Mouse (Mus musculus) intestine, embryonic 14.5 days (tissue): Measurements from ENCODE around the gene Chn2. TPM values are rescaled to one million over a fixed set of nuclear protein-coding genes. Genes with fewer than 3 reads are reported as not detected.
A peak's percentile ranks its signal among the peaks of the same experiment; 100 is the strongest.

Source experiments
- ATAC-seq: fragments of 200-750 bp; cut with Nextera tagmentation; replicated peaks from 2 replicates; pipeline ENCODE4 v1.8.0; 2017; ENCODE audit warnings: low read depth, moderate number of reproducible peaks, moderate TSS enrichment, moderate library complexity; ENCODE audit not compliant: low FRiP score, low TSS enrichment
- DNase-seq: peaks from one replicate; pipeline ENCODE4 v3.0.0-alpha.2; 2018; ENCODE audit warnings: low spot score
- H3K27ac ChIP-seq: fragments of 300-500 bp; sonication (generic); 2 replicates; pipeline ENCODE4 v1.5.1; 2014; ENCODE audit warnings: low read depth, mild to moderate bottlenecking, control low read depth
- H3K27me3 ChIP-seq: fragments of 300-500 bp; sonication (generic); replicated peaks from 2 replicates; pipeline ENCODE4 v1.6.1; 2014; ENCODE audit warnings: low read length, control low read depth; ENCODE audit not compliant: control insufficient read depth, insufficient read depth
- H3K36me3 ChIP-seq: fragments of 300-500 bp; sonication (generic); 2 replicates; pipeline ENCODE4 v1.6.1; 2014; ENCODE audit warnings: low read length, control low read depth; ENCODE audit not compliant: control insufficient read depth, insufficient read depth
- H3K4me1 ChIP-seq: fragments of 300-500 bp; sonication (generic); replicated peaks from 2 replicates; pipeline ENCODE4 v1.6.1; 2014; ENCODE audit warnings: low read length, control low read depth, mixed read lengths; ENCODE audit not compliant: control insufficient read depth, insufficient read depth
- H3K4me2 ChIP-seq: fragments of 300-500 bp; sonication (generic); 2 replicates; pipeline ENCODE4 v1.6.1; 2014; ENCODE audit warnings: low read length
- H3K4me3 ChIP-seq: fragments of 300-500 bp; sonication (generic); 2 replicates; pipeline ENCODE4 v1.5.1; 2014; ENCODE audit warnings: low read depth, low read length, control low read depth, mixed read lengths
- H3K9ac ChIP-seq: fragments of 300-500 bp; sonication (generic); 2 replicates; pipeline ENCODE4 v1.6.1; 2014; ENCODE audit warnings: mild to moderate bottlenecking, low read length
- H3K9me3 ChIP-seq: fragments of 300-500 bp; sonication (generic); 2 replicates; pipeline ENCODE4 v1.6.1; 2016; ENCODE audit warnings: low read length, control low read depth; ENCODE audit not compliant: control insufficient read depth
- WGBS: fragments of 180-500 bp; shearing (Covaris S2); extraction: QIAGEN DNeasy Blood & Tissue Kit; methylation state at CpG from one replicate; pipeline ENCODE4 v1.1.7; 2014; 5-methylcytosine and 5-hydroxymethylcytosine counted together
- polyA plus RNA-seq: library from polyadenylated mRNA; unstranded; fragments of >200 nt; fragmentation: Nextera tagmentation; extraction: Ambion mirVana; gene quantifications from 2 replicates; pipeline ENCODE4 v1.2.1, GENCODE M21; 2014

Gene Chn2
- polyA plus RNA-seq, 1 experiment from 2014 or later, result 25.0 TPM

DNA sequence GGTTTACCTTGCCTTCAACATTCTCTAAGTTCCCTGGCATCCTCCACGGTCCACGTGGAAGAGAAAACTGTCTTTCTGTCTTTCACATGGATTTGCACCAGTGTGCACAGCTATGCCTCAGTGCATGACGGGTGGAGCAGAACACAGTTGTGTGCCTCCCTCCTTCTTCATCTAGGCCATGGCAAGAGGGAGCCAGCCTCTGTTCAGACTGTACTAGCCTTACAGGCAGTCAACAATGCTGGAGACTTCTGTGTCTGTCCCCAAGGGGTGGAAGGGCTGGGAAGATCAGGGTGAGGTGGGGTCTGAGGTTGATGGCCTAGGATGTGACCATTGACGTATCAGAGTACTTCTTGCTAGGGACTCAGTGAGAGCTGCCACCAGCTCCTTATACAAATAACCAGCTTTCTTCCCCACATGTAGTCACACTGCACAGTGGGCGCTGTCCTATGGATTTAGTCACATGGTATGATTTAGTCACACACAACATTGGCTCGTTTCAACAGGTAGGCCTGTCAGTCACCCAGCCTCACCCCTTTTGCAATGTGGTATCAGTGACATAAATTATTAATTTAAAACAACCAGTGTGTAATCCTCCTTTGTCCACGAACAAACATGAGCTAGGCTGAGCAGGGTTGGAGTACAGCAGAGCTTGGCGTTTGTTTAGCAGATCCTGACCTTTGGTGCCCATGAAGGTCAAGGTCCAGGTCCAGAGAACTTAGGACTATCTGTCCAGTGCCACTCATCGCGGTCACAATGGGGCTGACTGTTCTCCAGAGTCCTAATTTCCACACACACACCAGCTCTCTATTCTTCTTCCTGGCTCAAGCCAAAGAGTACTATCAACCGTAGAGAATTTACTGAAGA is 7.8 kb downstream of the Chn2 start:
- no peak overlapping the region for H3K4me3 ChIP-seq
- WGBS, result 75% methylated on average over 11 of the region's 11 CpGs
- H3K27ac ChIP-seq, result no peak overlapping the region

DNA sequence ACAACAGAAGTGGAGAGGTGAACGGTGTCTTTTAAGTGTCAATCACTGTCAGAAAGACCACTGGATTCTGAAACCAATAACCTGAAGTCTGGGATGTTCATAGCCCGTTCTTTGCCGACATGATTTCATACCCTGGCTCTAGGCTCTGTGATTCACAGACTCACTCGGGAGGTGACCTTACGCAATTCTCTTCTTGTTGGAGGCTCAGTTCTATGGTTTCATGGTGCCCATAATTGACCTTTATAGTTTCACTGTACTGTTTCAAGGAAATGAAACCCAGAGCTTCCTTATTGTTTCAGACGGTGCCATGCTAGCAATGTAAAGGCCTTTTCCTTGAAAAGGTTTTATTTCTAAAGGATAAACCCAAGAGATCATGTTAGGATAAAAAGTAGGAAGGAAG is 9.4 kb downstream of the Chn2 start:
- DNase-seq (no peak), ATAC-seq (no peak)
- Histone ChIP-seq H3K36me3 (no peaks in the 10 kb centered on the region), H3K4me2 (no peak overlapping the region), H3K27ac (no peak overlapping the region), H3K9ac (no peak overlapping the region), H3K27me3 (no peaks in the 10 kb centered on the region), H3K9me3 (no peaks in the 10 kb centered on the region), H3K4me3 (no peak overlapping the region), H3K4me1 (no peaks in the 10 kb centered on the region)
- 91% methylated on average over 6 of the region's 6 CpGs for WGBS

More for the DNA sequence above, 7.8 kb downstream of the Chn2 start:
- no peak overlapping the region for H3K4me2 ChIP-seq
- no peaks in the 10 kb centered on the region for H3K4me1 ChIP-seq
- no peaks in the 10 kb centered on the region for H3K36me3 ChIP-seq
- H3K27me3 ChIP-seq, result peaks cover 3% of the 10 kb centered on the region; the same call in 1 of the 2 replicates
- H3K9ac ChIP-seq, result no peak overlapping the region
- ATAC-seq, result 0 out of 2 replicates have a peak, but pooled peaks have one; percentile 32
- H3K9me3 ChIP-seq, result no peaks in the 10 kb centered on the region
- DNase-seq, result no peak

DNA sequence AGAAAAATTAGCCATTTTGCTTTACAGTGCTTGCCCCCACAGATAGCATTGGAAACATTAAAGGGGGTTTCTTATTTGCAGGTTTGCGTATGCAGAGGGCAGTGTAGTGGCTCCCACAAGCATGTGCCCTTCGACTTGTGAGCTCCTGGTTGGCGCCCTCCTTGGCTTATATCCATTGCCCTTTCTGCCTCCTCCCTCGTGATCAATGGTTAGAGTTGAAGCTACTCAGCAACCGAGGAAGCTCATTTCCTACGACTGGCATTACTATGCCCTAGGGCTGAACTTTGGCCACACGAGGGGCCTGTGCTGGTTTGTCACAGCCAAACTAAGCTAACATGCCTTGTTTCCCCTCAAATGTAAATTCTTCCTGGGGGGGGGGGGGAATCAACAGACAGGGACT is 11.8 kb downstream of the Chn2 start:
- H3K36me3 ChIP-seq, result no peaks in the 10 kb centered on the region
- no peak overlapping the region for H3K4me2 ChIP-seq
- no peaks in the 10 kb centered on the region for H3K4me1 ChIP-seq
- H3K27ac ChIP-seq, result no peak overlapping the region
- no peak overlapping the region for H3K9ac ChIP-seq
- no peak overlapping the region for H3K4me3 ChIP-seq
- DNase-seq, result no peak
- no peaks in the 10 kb centered on the region for H3K9me3 ChIP-seq
- no peak for ATAC-seq
- 58% methylated on average over 7 of the region's 7 CpGs for WGBS
- no peaks in the 10 kb centered on the region for H3K27me3 ChIP-seq

DNA sequence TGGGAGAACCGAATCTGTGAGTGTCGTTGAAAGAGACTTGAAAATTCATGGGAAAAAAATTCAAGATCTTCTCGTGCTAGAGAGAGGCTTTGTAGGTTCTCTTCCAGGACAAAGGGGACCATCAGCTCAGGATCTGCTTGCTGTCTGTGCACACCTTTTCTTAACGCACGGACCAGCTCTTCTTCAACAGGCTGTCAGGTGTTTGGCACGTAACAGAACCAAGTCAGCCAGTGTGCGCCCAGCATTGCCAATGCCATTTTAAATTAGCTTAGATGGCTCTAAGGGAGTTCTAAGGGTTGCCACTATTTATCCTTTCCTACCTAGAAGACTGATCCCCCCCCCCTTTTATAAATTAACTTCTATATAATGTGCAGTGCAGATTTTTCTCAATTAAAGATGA is 12.8 kb downstream of the Chn2 start:
- no peaks in the 10 kb centered on the region for H3K27me3 ChIP-seq
- DNase-seq, result no peak
- WGBS, result 91% methylated on average over 7 of the region's 7 CpGs
- ATAC-seq, result no peak
- no peaks in the 10 kb centered on the region for H3K9me3 ChIP-seq
- H3K4me1 ChIP-seq, result no peaks in the 10 kb centered on the region
- no peak overlapping the region for H3K4me3 ChIP-seq
- H3K27ac ChIP-seq, result no peak overlapping the region
- H3K36me3 ChIP-seq, result no peaks in the 10 kb centered on the region
- H3K9ac ChIP-seq, result no peak overlapping the region
- H3K4me2 ChIP-seq, result no peak overlapping the region

DNA sequence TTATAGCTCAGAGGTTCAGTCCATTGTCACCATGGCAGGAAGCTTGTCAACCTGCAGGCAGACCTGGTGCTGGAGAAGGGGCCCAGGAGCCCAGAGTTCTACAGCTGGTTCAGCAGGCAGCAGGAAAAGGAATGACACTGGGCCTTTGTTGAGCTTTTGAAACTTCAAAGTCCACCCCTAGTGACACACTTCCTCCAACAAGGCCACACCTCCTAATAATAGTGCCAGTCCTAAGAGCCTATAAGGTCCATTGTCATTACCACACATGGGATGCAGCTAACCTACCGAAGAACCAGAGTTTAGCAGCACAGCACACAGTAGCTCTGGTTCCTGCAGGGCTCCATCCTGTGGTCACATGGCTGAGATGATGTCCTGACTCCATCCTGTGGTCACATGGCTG is 13.3 kb downstream of the Chn2 start:
- DNase-seq (no peak), ATAC-seq (no peak)
- no peaks in the 10 kb centered on the region for H3K9me3 ChIP-seq
- H3K36me3 ChIP-seq, result no peaks in the 10 kb centered on the region
- whole genome bisulfite sequencing, result 86% methylated on average over 1 of the region's 1 CpGs
- no peak overlapping the region for H3K4me2 ChIP-seq
- H3K9ac ChIP-seq, result no peak overlapping the region
- H3K4me1 ChIP-seq, result no peaks in the 10 kb centered on the region
- no peak overlapping the region for H3K4me3 ChIP-seq
- H3K27me3 ChIP-seq, result no peaks in the 10 kb centered on the region
- H3K27ac ChIP-seq, result no peak overlapping the region

DNA sequence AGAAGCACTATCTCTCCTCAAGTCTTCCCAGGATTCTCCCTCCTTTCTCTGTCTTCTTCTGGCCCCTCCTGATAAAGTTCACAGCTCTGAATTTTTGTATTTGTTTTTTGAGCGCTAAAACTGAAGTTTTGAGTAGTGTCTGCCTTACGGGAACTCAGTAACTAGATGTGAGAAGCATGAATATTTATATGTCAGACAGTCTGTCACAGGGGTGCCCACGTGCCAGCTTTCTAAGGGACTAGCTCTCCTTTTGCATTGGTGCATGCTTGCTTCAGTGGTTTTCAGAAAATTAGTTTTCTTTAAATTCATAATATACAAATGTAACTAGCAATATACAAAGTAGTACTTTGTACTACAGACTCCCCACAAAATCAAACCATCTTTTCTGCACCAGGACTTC is 14.0 kb downstream of the Chn2 start:
- H3K27ac ChIP-seq, result no peak overlapping the region
- H3K4me2 ChIP-seq, result no peak overlapping the region
- no peak overlapping the region for H3K9ac ChIP-seq
- no peaks in the 10 kb centered on the region for H3K4me1 ChIP-seq
- no peak overlapping the region for H3K4me3 ChIP-seq
- H3K36me3 ChIP-seq, result no peaks in the 10 kb centered on the region
- ATAC-seq (no peak), DNase-seq (no peak)
- WGBS, result 88% methylated on average over 3 of the region's 3 CpGs
- no peaks in the 10 kb centered on the region for H3K9me3 ChIP-seq
- H3K27me3 ChIP-seq, result no peaks in the 10 kb centered on the region

DNA sequence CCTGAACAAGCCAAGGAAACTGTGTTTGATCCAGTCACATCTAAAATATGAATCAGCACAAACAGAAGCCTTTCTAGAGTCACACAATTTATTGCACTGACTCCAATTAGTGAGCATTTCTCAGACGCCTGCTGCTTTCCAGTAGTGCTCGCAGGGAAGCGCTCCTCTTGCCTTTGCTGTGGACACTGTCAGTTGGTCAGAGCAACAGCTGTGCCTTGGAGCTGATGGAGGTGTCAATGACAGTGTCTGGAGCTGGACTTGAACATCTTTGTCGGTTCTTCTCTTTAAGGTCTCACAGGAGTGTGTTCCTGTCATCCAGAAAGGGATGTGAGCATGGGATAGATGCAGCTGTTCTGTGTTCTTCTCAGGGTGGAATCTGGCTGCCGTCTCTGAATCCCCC is 16.0 kb downstream of the Chn2 start:
- H3K4me1 ChIP-seq, result no peaks in the 10 kb centered on the region
- no peaks in the 10 kb centered on the region for H3K27me3 ChIP-seq
- no peak for ATAC-seq
- H3K27ac ChIP-seq, result no peak overlapping the region
- WGBS, result 62% methylated on average over 5 of the region's 5 CpGs
- no peak overlapping the region for H3K4me3 ChIP-seq
- no peak overlapping the region for H3K4me2 ChIP-seq
- DNase-seq, result no peak
- H3K9ac ChIP-seq, result no peak overlapping the region
- no peaks in the 10 kb centered on the region for H3K9me3 ChIP-seq
- no peaks in the 10 kb centered on the region for H3K36me3 ChIP-seq

DNA sequence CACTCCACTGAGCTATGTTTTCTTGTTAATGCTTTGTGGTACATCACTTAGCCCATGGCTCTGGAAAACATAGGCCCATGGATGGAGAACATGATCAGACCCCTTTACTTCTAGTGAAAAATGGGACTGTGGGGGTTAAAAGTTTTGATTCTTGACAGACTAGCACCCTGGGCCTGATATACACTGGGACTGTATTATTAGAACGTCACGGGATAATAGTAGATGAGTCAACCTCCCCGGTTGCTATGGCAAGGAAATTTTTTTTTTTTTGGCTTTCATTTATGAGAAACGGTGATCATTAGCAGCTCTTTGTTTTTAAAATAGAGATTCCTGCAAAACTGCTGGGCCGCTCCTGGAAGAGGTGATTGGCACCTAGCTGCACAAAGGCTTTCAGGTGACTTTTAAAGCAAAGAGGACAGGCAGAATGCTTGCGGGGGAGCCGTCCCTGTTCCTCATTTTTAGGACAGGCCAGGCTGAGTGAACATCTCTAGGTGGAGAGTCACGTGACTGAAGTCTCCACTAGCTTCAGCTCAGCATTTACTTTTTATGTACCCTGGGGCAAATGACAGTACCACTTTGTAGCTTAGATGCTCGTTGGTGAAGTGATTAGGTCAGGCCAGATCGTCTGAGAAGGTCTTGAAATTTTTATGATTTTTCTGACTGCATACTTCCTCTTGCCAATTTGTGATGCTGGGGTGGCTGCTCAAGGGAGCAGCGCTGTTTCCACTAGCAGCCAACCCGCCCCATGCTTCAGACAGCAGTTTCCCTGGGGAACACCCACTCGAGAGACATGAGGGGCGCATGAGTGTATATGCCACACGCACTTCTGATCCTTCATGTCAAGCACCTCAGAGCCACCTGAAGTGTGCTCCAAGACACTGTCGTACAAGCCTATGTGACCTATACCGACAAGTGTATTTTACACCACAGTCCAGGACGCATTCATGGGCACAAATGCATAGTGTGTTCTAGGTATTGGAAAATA is 17.5 kb downstream of the Chn2 start:
- Histone ChIP-seq H3K27ac (no peak overlapping the region), H3K9me3 (no peaks in the 10 kb centered on the region), H3K4me1 (peaks cover 8% of the 10 kb centered on the region), H3K4me3 (no peak overlapping the region), H3K4me2 (no peak overlapping the region), H3K9ac (no peak overlapping the region), H3K36me3 (no peaks in the 10 kb centered on the region), H3K27me3 (no peaks in the 10 kb centered on the region)
- WGBS, result 72% methylated on average over 18 of the region's 18 CpGs
- ATAC-seq, result no peak
- DNase-seq, result no peak
